Mouse (Mus musculus): ENCODE results near the gene Gm20605. TPM values are rescaled to one million over a fixed set of nuclear protein-coding genes. Genes with fewer than 3 reads are reported as not detected.

Gm20605 gene
- polyA plus RNA-seq, 1 experiment = 3.3 TPM

- H3ac ChIP-seq (ENCODE audit: control insufficient read depth, insufficient read length) = no peak overlapping the region
- no peak overlapping the region for H3K4me2 ChIP-seq (ENCODE audit: low read depth)
- H3K36me3 ChIP-seq (ENCODE audit: control insufficient read depth, insufficient read depth) = no peaks in the 10 kb centered on the region
- TF ChIP-seq E2F4 (IDR thresholded peaks at IDR 0.05; ENCODE audit: insufficient read depth) (no peak), MYOG (IDR thresholded peaks at IDR 0.05; ENCODE audit: control insufficient read depth in 1 of 3, insufficient read depth in 1 of 3, insufficient read length in 2 of 3, low read depth in 2 of 3) (no peak), CEBPB (IDR thresholded peaks at IDR 0.05; ENCODE audit: insufficient read depth, poor library complexity, severe bottlenecking) (no peak), TCF3 (IDR thresholded peaks at IDR 0.05; ENCODE audit: insufficient read length, low read depth) (no peak), POLR2A (IDR thresholded peaks at IDR 0.05; ENCODE audit: insufficient read length, low read depth) (no peak), MYOD1 (IDR thresholded peaks at IDR 0.05; ENCODE audit: control insufficient read depth in 1 of 3, insufficient read length in 2 of 3, low read depth in 2 of 3) (no peak), REST (IDR thresholded peaks at IDR 0.05; ENCODE audit: insufficient read depth, insufficient read length) (no peak), TCF12 (IDR thresholded peaks at IDR 0.05; ENCODE audit: insufficient read depth, poor library complexity, severe bottlenecking) (no peak), POLR2AphosphoS2 (IDR thresholded peaks at IDR 0.05; ENCODE audit: insufficient read length, low read depth) (no peak), SRF (IDR thresholded peaks at IDR 0.05; ENCODE audit: control insufficient read depth, insufficient read length, low read depth) (no peak)
- H3K27me3 ChIP-seq (ENCODE audit: control insufficient read depth, insufficient read depth, insufficient read length) = no peaks in the 10 kb centered on the region
- no peak overlapping the region for H3K4me3 ChIP-seq
- peaks cover 14% of the 10 kb centered on the region for H3K79me2 ChIP-seq (ENCODE audit: control insufficient read depth, insufficient read depth)
Observed at GRCm38 (mm10) chr5:137668971-137669370, 40.0 kb downstream of the Gm20605 start.

- TF ChIP-seq POLR2AphosphoS2 (IDR thresholded peaks at IDR 0.05; ENCODE audit: insufficient read length, low read depth) (no peak), REST (IDR thresholded peaks at IDR 0.05; ENCODE audit: insufficient read depth, insufficient read length) (no peak), TCF12 (IDR thresholded peaks at IDR 0.05; ENCODE audit: insufficient read depth, poor library complexity, severe bottlenecking) (no peak), MYOG (IDR thresholded peaks at IDR 0.05; ENCODE audit: control insufficient read depth in 1 of 3, insufficient read depth in 1 of 3, insufficient read length in 2 of 3, low read depth in 2 of 3) (no peak), E2F4 (IDR thresholded peaks at IDR 0.05; ENCODE audit: insufficient read depth) (no peak), SRF (IDR thresholded peaks at IDR 0.05; ENCODE audit: control insufficient read depth, insufficient read length, low read depth) (no peak), MYOD1 (IDR thresholded peaks at IDR 0.05; ENCODE audit: control insufficient read depth in 1 of 3, insufficient read length in 2 of 3, low read depth in 2 of 3) (no peak), POLR2A (IDR thresholded peaks at IDR 0.05; ENCODE audit: insufficient read length, low read depth) (no peak), USF1 (IDR thresholded peaks at IDR 0.05; ENCODE audit: low read depth) (no peak), MAX (IDR thresholded peaks at IDR 0.05; ENCODE audit: low read depth) (no peak), TCF3 (IDR thresholded peaks at IDR 0.05; ENCODE audit: insufficient read length, low read depth) (no peak)
- H3K4me3 ChIP-seq = no peak overlapping the region
- H3K36me3 ChIP-seq (ENCODE audit: control insufficient read depth, insufficient read depth) = no peaks in the 10 kb centered on the region
- H3K27me3 ChIP-seq (ENCODE audit: control insufficient read depth, insufficient read depth, insufficient read length) = no peaks in the 10 kb centered on the region
- peak overlapping the region; percentile 78 for H3K4me2 ChIP-seq (ENCODE audit: low read depth)
- peaks cover 14% of the 10 kb centered on the region for H3K79me2 ChIP-seq (ENCODE audit: control insufficient read depth, insufficient read depth)
- H3ac ChIP-seq (ENCODE audit: control insufficient read depth, insufficient read length) = no peak overlapping the region
Observed at GRCm38 (mm10) chr5:137670240-137670639, 41.3 kb downstream of the Gm20605 start.

GRCm38 (mm10) chr5:137671443-137672240 is 42.7 kb downstream of the Gm20605 start:
- H3K79me2 ChIP-seq (ENCODE audit: control insufficient read depth, insufficient read depth) = peaks cover 14% of the 10 kb centered on the region
- TF ChIP-seq TCF3 (IDR thresholded peaks at IDR 0.05; ENCODE audit: insufficient read length, low read depth) (no peak), E2F4 (IDR thresholded peaks at IDR 0.05; ENCODE audit: insufficient read depth) (no peak), MYOG (IDR thresholded peaks at IDR 0.05; ENCODE audit: control insufficient read depth in 1 of 3, insufficient read depth in 1 of 3, insufficient read length in 2 of 3, low read depth in 2 of 3) (no peak), MYOD1 (IDR thresholded peaks at IDR 0.05; ENCODE audit: control insufficient read depth in 1 of 3, insufficient read length in 2 of 3, low read depth in 2 of 3) (no peak), POLR2A (IDR thresholded peaks at IDR 0.05; ENCODE audit: insufficient read length, low read depth) (peak; percentile 14), MAX (IDR thresholded peaks at IDR 0.05; ENCODE audit: low read depth) (no peak), CEBPB (IDR thresholded peaks at IDR 0.05; ENCODE audit: insufficient read depth, poor library complexity, severe bottlenecking) (no peak), POLR2AphosphoS2 (IDR thresholded peaks at IDR 0.05; ENCODE audit: insufficient read length, low read depth) (no peak), TCF12 (IDR thresholded peaks at IDR 0.05; ENCODE audit: insufficient read depth, poor library complexity, severe bottlenecking) (no peak), USF1 (IDR thresholded peaks at IDR 0.05; ENCODE audit: low read depth) (peak; percentile 94), REST (IDR thresholded peaks at IDR 0.05; ENCODE audit: insufficient read depth, insufficient read length) (no peak), SRF (IDR thresholded peaks at IDR 0.05; ENCODE audit: control insufficient read depth, insufficient read length, low read depth) (no peak)
- peak overlapping the region; percentile 78 for H3K4me2 ChIP-seq (ENCODE audit: low read depth)
- H3K36me3 ChIP-seq (ENCODE audit: control insufficient read depth, insufficient read depth) = no peaks in the 10 kb centered on the region
- no peaks in the 10 kb centered on the region for H3K27me3 ChIP-seq (ENCODE audit: control insufficient read depth, insufficient read depth, insufficient read length)
- H3ac ChIP-seq (ENCODE audit: control insufficient read depth, insufficient read length) = no peak overlapping the region
- H3K4me3 ChIP-seq = no peak overlapping the region

- peak overlapping the region; percentile 56 for H3K4me2 ChIP-seq (ENCODE audit: low read depth)
- no peaks in the 10 kb centered on the region for H3K36me3 ChIP-seq (ENCODE audit: control insufficient read depth, insufficient read depth)
- H3K79me2 ChIP-seq (ENCODE audit: control insufficient read depth, insufficient read depth) = peaks cover 14% of the 10 kb centered on the region
Observed at GRCm38 (mm10) chr5:137672361-137672760, 43.4 kb downstream of the Gm20605 start.

More at GRCm38 (mm10) chr5:137672361-137672760, 43.4 kb downstream of the Gm20605 start:
- TF ChIP-seq REST (IDR thresholded peaks at IDR 0.05; ENCODE audit: insufficient read depth, insufficient read length) = no peak
- no peak for TF ChIP-seq POLR2AphosphoS2 (IDR thresholded peaks at IDR 0.05; ENCODE audit: insufficient read length, low read depth)
- no peak for TF ChIP-seq TCF3 (IDR thresholded peaks at IDR 0.05; ENCODE audit: insufficient read length, low read depth)
- no peak for TF ChIP-seq E2F4 (IDR thresholded peaks at IDR 0.05; ENCODE audit: insufficient read depth)
- no peak for TF ChIP-seq SRF (IDR thresholded peaks at IDR 0.05; ENCODE audit: control insufficient read depth, insufficient read length, low read depth)
- TF ChIP-seq TCF12 (IDR thresholded peaks at IDR 0.05; ENCODE audit: insufficient read depth, poor library complexity, severe bottlenecking) = no peak
- no peak for TF ChIP-seq CEBPB (IDR thresholded peaks at IDR 0.05; ENCODE audit: insufficient read depth, poor library complexity, severe bottlenecking)
- TF ChIP-seq MYOD1 (IDR thresholded peaks at IDR 0.05; ENCODE audit: control insufficient read depth in 1 of 3, insufficient read length in 2 of 3, low read depth in 2 of 3) = no peak
- TF ChIP-seq MYOG (IDR thresholded peaks at IDR 0.05; ENCODE audit: control insufficient read depth in 1 of 3, insufficient read depth in 1 of 3, insufficient read length in 2 of 3, low read depth in 2 of 3) = no peak
- TF ChIP-seq MAX (IDR thresholded peaks at IDR 0.05; ENCODE audit: low read depth) = no peak
- no peak for TF ChIP-seq USF1 (IDR thresholded peaks at IDR 0.05; ENCODE audit: low read depth)
- TF ChIP-seq POLR2A (IDR thresholded peaks at IDR 0.05; ENCODE audit: insufficient read length, low read depth) = no peak
- H3K4me3 ChIP-seq = no peak overlapping the region
- no peaks in the 10 kb centered on the region for H3K27me3 ChIP-seq (ENCODE audit: control insufficient read depth, insufficient read depth, insufficient read length)
- H3ac ChIP-seq (ENCODE audit: control insufficient read depth, insufficient read length) = no peak overlapping the region

Data from myocyte (in vitro differentiated cells).